Mouse (Mus musculus): ENCODE results near the gene Atrnl1. TPM values are rescaled to one million over a fixed set of nuclear protein-coding genes. Genes with fewer than 3 reads are reported as not detected.

The Atrnl1 gene
- polyA plus RNA-seq, 1 experiment from 2014 or later, result 4.5 TPM

DNA sequence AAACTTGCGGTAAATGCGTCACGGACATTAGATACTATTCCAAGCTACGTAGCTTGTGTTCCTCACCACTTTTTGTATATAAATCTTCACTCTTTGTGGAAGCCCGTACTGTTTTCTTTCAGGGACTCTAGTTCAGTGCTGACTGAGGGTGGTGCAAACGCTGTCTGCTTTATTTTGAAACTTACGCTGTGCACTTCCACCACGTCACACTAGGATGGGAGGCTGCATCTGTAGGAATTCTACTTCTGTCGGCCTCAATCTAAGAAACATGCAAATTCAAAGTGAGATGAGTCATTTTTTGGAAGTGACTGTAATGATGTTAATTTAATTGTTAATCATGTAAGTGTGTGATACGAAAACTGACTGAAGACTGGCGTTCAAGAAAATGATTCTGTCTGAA lies 135.7 kb downstream of the Atrnl1 start:
- Histone ChIP-seq H3K27ac (no peak overlapping the region), H3K9me3 (no peaks in the 10 kb centered on the region), H3K4me3 (no peak overlapping the region), H3K27me3 (ENCODE audit: insufficient read depth, poor library complexity, severe bottlenecking) (no peaks in the 10 kb centered on the region), H3K36me3 (no peaks in the 10 kb centered on the region), H3K4me1 (replicated peaks) (no peaks in the 10 kb centered on the region)
- WGBS, result 92% methylated on average over 11 of the region's 11 CpGs
- no peak for DNase-seq (ENCODE audit: low spot score)

DNA sequence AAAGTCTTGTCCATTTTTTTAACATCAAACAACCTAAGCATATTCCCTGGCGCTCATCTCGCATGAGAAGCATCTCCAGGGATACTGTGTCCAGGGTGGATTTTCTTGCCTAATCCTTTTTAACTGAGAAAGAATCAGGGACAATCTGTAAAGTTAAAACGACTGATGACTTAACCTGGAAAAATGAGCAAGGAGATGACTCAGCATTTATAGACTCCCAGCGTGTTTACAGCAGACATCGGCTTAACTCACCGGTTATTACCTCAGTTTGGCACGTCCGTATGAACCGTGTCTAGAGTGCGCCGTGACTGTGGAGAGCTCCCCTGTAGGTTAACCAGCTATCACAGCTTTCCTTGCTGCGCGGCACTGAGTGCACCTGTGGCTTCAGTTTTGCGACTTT lies 141.4 kb downstream of the Atrnl1 start:
- no peak for DNase-seq (ENCODE audit: low spot score)
- H3K27ac ChIP-seq, result no peak overlapping the region
- H3K9me3 ChIP-seq, result no peaks in the 10 kb centered on the region
- H3K36me3 ChIP-seq, result peaks cover 10% of the 10 kb centered on the region
- H3K4me1 ChIP-seq (replicated peaks), result no peaks in the 10 kb centered on the region
- H3K27me3 ChIP-seq (ENCODE audit: insufficient read depth, poor library complexity, severe bottlenecking), result no peaks in the 10 kb centered on the region
- no peak overlapping the region for H3K4me3 ChIP-seq
- 94% methylated on average over 14 of the region's 14 CpGs for WGBS

DNA sequence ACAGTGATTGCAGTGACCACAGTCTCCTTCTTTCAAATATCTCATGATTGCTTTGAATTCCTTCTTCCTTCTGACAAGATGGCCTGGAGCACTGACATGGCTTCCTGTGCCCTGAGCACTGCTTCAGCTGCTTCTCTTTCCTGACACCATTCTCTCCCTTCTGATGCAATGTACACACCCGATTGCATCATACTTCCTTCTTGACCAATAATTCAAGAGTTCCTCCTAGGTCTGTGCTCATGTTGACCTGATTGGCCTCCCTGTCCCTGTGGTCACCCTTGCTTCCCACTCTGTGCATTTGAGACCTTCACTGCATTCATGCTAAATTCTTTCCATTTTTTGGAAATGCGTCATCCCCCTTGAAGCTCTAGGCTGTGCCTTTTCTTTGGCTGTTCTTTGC lies 151.7 kb downstream of the Atrnl1 start:
- no peaks in the 10 kb centered on the region for H3K4me1 ChIP-seq (replicated peaks)
- H3K27ac ChIP-seq, result no peak overlapping the region
- WGBS, result 94% methylated on average over 2 of the region's 2 CpGs
- no peak overlapping the region for H3K4me3 ChIP-seq
- no peak for DNase-seq (ENCODE audit: low spot score)
- peaks cover 9% of the 10 kb centered on the region; the same call in 1 of the 2 replicates for H3K36me3 ChIP-seq
- H3K9me3 ChIP-seq, result no peaks in the 10 kb centered on the region
- H3K27me3 ChIP-seq (ENCODE audit: insufficient read depth, poor library complexity, severe bottlenecking), result no peaks in the 10 kb centered on the region

- no peak overlapping the region for H3K27ac ChIP-seq
- no peaks in the 10 kb centered on the region for H3K27me3 ChIP-seq (ENCODE audit: insufficient read depth, poor library complexity, severe bottlenecking)
- WGBS, result 87% methylated on average over 16 of the region's 16 CpGs
- H3K4me1 ChIP-seq (replicated peaks), result no peaks in the 10 kb centered on the region
- H3K4me3 ChIP-seq, result no peak overlapping the region
- peaks cover 9% of the 10 kb centered on the region; the same call in 1 of the 2 replicates for H3K36me3 ChIP-seq
- H3K9me3 ChIP-seq, result no peaks in the 10 kb centered on the region
- no peak for DNase-seq (ENCODE audit: low spot score)
Observed at GRCm38 (mm10) chr19:57764576-57765371, 153.9 kb downstream of the Atrnl1 start.

- H3K27ac ChIP-seq, result no peak overlapping the region
- no peak overlapping the region for H3K4me3 ChIP-seq
- H3K4me1 ChIP-seq (replicated peaks), result no peaks in the 10 kb centered on the region
- H3K9me3 ChIP-seq, result no peaks in the 10 kb centered on the region
- no peak for DNase-seq (ENCODE audit: low spot score)
- H3K36me3 ChIP-seq, result no peaks in the 10 kb centered on the region
- no peaks in the 10 kb centered on the region for H3K27me3 ChIP-seq (ENCODE audit: insufficient read depth, poor library complexity, severe bottlenecking)
- 90% methylated on average over 2 of the region's 2 CpGs for WGBS
Observed at GRCm38 (mm10) chr19:57767051-57767450, 156.2 kb downstream of the Atrnl1 start.

- WGBS, result 90% methylated on average over 11 of the region's 11 CpGs
- Histone ChIP-seq H3K4me3 (no peak overlapping the region), H3K27me3 (ENCODE audit: insufficient read depth, poor library complexity, severe bottlenecking) (no peaks in the 10 kb centered on the region), H3K36me3 (no peaks in the 10 kb centered on the region), H3K9me3 (no peaks in the 10 kb centered on the region), H3K27ac (no peak overlapping the region), H3K4me1 (replicated peaks) (no peaks in the 10 kb centered on the region)
- DNase-seq (ENCODE audit: low spot score), result no peak
Observed at GRCm38 (mm10) chr19:57768661-57769060, 157.8 kb downstream of the Atrnl1 start.

DNA sequence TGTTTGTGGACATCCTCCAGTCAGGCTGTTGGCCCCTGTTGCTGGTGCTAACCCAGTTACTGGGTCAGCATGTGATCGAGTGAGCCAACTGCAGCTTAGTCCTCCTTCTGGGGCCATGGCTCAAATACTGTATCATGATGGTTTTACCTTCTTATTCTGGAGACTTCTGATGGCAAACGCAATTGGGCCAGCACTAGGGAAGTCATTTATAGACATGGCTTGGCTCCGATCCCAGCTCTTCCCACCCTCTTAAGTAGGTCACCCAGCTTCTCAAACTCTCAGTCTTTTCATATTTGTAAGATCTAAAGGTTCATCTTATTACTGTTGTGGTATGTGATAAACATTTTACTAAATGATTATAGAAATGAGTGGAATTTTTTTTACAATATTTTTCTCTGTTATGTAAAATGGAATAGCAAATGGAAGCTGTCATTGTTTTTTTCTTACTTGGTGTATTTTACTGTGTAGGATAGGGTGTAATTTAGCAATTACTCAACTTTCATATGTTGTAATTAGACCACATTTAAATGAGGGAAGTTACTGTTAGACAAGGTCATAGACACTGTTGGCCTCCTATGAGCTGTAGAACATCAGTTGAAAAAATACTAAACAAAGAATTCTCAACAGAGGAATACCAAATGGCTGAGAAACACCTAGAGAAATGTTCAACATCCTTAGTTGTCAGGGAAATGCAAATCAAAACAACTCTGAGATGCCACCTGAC lies 171.7 kb downstream of the Atrnl1 start:
- no peak for DNase-seq (ENCODE audit: low spot score)
- H3K27me3 ChIP-seq (ENCODE audit: insufficient read depth, poor library complexity, severe bottlenecking), result no peaks in the 10 kb centered on the region
- no peak overlapping the region for H3K4me3 ChIP-seq
- no peak overlapping the region for H3K27ac ChIP-seq
- no peaks in the 10 kb centered on the region for H3K9me3 ChIP-seq
- H3K4me1 ChIP-seq (replicated peaks), result 0 out of 2 replicates have a peak, but pooled peaks cover 4% of the 10 kb centered on the region
- 0 out of 2 replicates have a peak, but pooled peaks cover 3% of the 10 kb centered on the region for H3K36me3 ChIP-seq
- WGBS, result 94% methylated on average over 3 of the region's 3 CpGs

GRCm38 (mm10) chr19:57786699-57787098 lies 175.9 kb downstream of the Atrnl1 start:
- no peak overlapping the region for H3K27ac ChIP-seq
- no peak overlapping the region for H3K4me3 ChIP-seq
- H3K27me3 ChIP-seq (ENCODE audit: insufficient read depth, poor library complexity, severe bottlenecking), result no peaks in the 10 kb centered on the region
- H3K36me3 ChIP-seq, result no peaks in the 10 kb centered on the region
- no peak for DNase-seq (ENCODE audit: low spot score)
- 0 out of 2 replicates have a peak, but pooled peaks cover 4% of the 10 kb centered on the region for H3K4me1 ChIP-seq (replicated peaks)
- no peaks in the 10 kb centered on the region for H3K9me3 ChIP-seq
- WGBS, result 71% methylated on average over 5 of the region's 5 CpGs

DNA sequence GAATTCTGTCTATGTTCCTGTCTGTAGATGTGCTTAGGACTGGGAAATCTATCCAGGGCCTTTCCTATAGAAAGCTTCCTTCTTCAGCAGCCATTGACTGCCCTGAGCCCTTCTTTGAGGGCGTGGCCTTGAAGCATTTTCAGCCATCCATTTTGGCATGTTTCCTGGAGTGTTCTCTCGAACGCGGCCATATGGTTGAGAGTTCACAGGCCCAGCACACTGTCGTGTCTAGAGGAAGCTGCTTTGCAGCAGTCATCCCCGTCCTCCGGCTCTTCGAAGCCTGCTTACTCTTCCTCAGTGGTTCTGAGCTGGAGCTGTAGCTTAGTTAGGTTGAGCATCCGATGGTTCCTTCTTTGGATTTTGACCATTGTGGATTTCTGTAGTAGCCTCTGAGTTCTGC lies 191.4 kb downstream of the Atrnl1 start:
- no peaks in the 10 kb centered on the region for H3K36me3 ChIP-seq
- H3K9me3 ChIP-seq, result no peaks in the 10 kb centered on the region
- no peak overlapping the region for H3K4me3 ChIP-seq
- H3K27ac ChIP-seq, result no peak overlapping the region
- DNase-seq (ENCODE audit: low spot score), result no peak
- 92% methylated on average over 9 of the region's 9 CpGs for WGBS
- H3K27me3 ChIP-seq (ENCODE audit: insufficient read depth, poor library complexity, severe bottlenecking), result no peaks in the 10 kb centered on the region
- H3K4me1 ChIP-seq (replicated peaks), result no peaks in the 10 kb centered on the region

GRCm38 (mm10) chr19:57802771-57803482 lies 192.1 kb downstream of the Atrnl1 start:
- Histone ChIP-seq H3K9me3 (no peaks in the 10 kb centered on the region), H3K36me3 (no peaks in the 10 kb centered on the region), H3K4me3 (no peak overlapping the region), H3K4me1 (replicated peaks) (no peaks in the 10 kb centered on the region), H3K27ac (no peak overlapping the region), H3K27me3 (ENCODE audit: insufficient read depth, poor library complexity, severe bottlenecking) (no peaks in the 10 kb centered on the region)
- WGBS, result 86% methylated on average over 14 of the region's 14 CpGs
- no peak for DNase-seq (ENCODE audit: low spot score)

GRCm38 (mm10) chr19:57803483-57803820 lies 192.6 kb downstream of the Atrnl1 start:
- H3K4me3 ChIP-seq, result no peak overlapping the region
- no peaks in the 10 kb centered on the region for H3K9me3 ChIP-seq
- WGBS, result 92% methylated on average over 3 of the region's 3 CpGs
- H3K36me3 ChIP-seq, result no peaks in the 10 kb centered on the region
- no peaks in the 10 kb centered on the region for H3K27me3 ChIP-seq (ENCODE audit: insufficient read depth, poor library complexity, severe bottlenecking)
- no peaks in the 10 kb centered on the region for H3K4me1 ChIP-seq (replicated peaks)
- no peak for DNase-seq (ENCODE audit: low spot score)
- H3K27ac ChIP-seq, result no peak overlapping the region

DNA sequence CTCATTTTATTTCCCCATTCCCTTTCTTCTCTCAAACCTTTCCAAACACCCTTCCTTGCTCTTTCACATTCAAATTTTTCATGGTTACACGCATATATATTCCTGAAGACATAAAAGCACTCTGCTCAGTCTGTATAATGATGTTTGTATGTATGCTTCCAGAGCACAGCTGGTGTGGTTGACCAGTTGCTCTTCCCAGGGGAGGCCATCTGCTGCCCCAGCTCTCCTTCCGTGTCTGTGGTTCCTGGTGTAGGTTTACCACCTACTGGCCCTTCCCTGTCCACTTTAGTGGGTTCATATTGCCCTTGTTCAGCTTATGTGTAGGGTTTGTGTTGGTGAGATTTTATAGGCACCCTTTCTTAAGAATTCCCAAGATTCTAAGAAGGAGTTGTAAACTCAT lies 197.5 kb downstream of the Atrnl1 start:
- no peaks in the 10 kb centered on the region for H3K9me3 ChIP-seq
- no peaks in the 10 kb centered on the region for H3K36me3 ChIP-seq
- no peaks in the 10 kb centered on the region for H3K4me1 ChIP-seq (replicated peaks)
- 75% methylated on average over 2 of the region's 2 CpGs for WGBS
- H3K27ac ChIP-seq, result no peak overlapping the region
- no peak for DNase-seq (ENCODE audit: low spot score)
- no peak overlapping the region for H3K4me3 ChIP-seq
- H3K27me3 ChIP-seq (ENCODE audit: insufficient read depth, poor library complexity, severe bottlenecking), result no peaks in the 10 kb centered on the region

- Histone ChIP-seq H3K27me3 (ENCODE audit: insufficient read depth, poor library complexity, severe bottlenecking) (no peaks in the 10 kb centered on the region), H3K27ac (no peak overlapping the region), H3K9me3 (no peaks in the 10 kb centered on the region), H3K4me3 (no peak overlapping the region), H3K4me1 (replicated peaks) (no peaks in the 10 kb centered on the region), H3K36me3 (no peaks in the 10 kb centered on the region)
- whole genome bisulfite sequencing, result 92% methylated on average over 6 of the region's 6 CpGs
- DNase-seq (ENCODE audit: low spot score), result no peak
Observed at GRCm38 (mm10) chr19:57814291-57814690, 203.5 kb downstream of the Atrnl1 start.
